Mouse (Mus musculus): ENCODE results near the gene Arid1b. TPM values are rescaled to one million over a fixed set of nuclear protein-coding genes. Genes with fewer than 3 reads are reported as not detected.

The Arid1b gene
- total RNA-seq, 2 experiments from 2014 or later, result 29.2 to 29.7 TPM

GRCm38 (mm10) chr17:5157609-5158008 lies 163.5 kb downstream of the Arid1b start:
- no peak for DNase-seq

- DNase-seq, result no peak
Measured at GRCm38 (mm10) chr17:5162525-5162924, 168.4 kb downstream of the Arid1b start.

GRCm38 (mm10) chr17:5163251-5163826 lies 169.2 kb downstream of the Arid1b start:
- DNase-seq, result no peak

- no peak for DNase-seq
Measured at GRCm38 (mm10) chr17:5164794-5165193, 170.7 kb downstream of the Arid1b start.

- no peak for DNase-seq
Measured at GRCm38 (mm10) chr17:5165201-5165825, 171.2 kb downstream of the Arid1b start.

GRCm38 (mm10) chr17:5166175-5166574 lies 172.0 kb downstream of the Arid1b start:
- no peak for DNase-seq

GRCm38 (mm10) chr17:5168046-5168445 lies 173.9 kb downstream of the Arid1b start:
- DNase-seq, result no peak

- DNase-seq, result no peak
Measured at GRCm38 (mm10) chr17:5168640-5169039, 174.5 kb downstream of the Arid1b start.

- DNase-seq, result no peak
Measured at GRCm38 (mm10) chr17:5170321-5170720, 176.2 kb downstream of the Arid1b start.

GRCm38 (mm10) chr17:5171467-5171866 lies 177.3 kb downstream of the Arid1b start:
- DNase-seq, result no peak

GRCm38 (mm10) chr17:5174426-5175020 lies 180.4 kb downstream of the Arid1b start:
- no peak for DNase-seq

GRCm38 (mm10) chr17:5175535-5175934 lies 181.4 kb downstream of the Arid1b start:
- no peak for DNase-seq

GRCm38 (mm10) chr17:5176315-5176714 lies 182.2 kb downstream of the Arid1b start:
- DNase-seq, result no peak

- no peak for DNase-seq
Measured at GRCm38 (mm10) chr17:5178534-5178933, 184.4 kb downstream of the Arid1b start.

GRCm38 (mm10) chr17:5179004-5179403 lies 184.9 kb downstream of the Arid1b start:
- no peak for DNase-seq

GRCm38 (mm10) chr17:5179412-5179811 lies 185.3 kb downstream of the Arid1b start:
- no peak for DNase-seq

- no peak for DNase-seq
Measured at GRCm38 (mm10) chr17:5179925-5180525, 185.9 kb downstream of the Arid1b start.

- DNase-seq, result no peak
Measured at GRCm38 (mm10) chr17:5180925-5181324, 186.8 kb downstream of the Arid1b start.

- DNase-seq, result no peak
Measured at GRCm38 (mm10) chr17:5182493-5182892, 188.4 kb downstream of the Arid1b start.

GRCm38 (mm10) chr17:5185501-5185900 lies 191.4 kb downstream of the Arid1b start:
- DNase-seq, result no peak

- no peak for DNase-seq
Measured at GRCm38 (mm10) chr17:5187546-5187945, 193.4 kb downstream of the Arid1b start.

GRCm38 (mm10) chr17:5188400-5188799 lies 194.3 kb downstream of the Arid1b start:
- no peak for DNase-seq
